Mouse (Mus musculus) intestine, postnatal 0 days (tissue): ENCODE measurements around the gene Phc1. TPM values are rescaled to one million over a fixed set of nuclear protein-coding genes. Genes with fewer than 3 reads are reported as not detected.

Source experiments
- ATAC-seq: fragments of 200-750 bp; cut with Nextera tagmentation; 2 replicates; pipeline ENCODE4 v1.8.0; 2017; ENCODE audit warnings: mild to moderate bottlenecking, moderate TSS enrichment, moderate library complexity
- H3K27ac ChIP-seq: fragments of 300-500 bp; sonication (generic); 2 replicates; pipeline ENCODE4 v1.5.1; 2014; ENCODE audit warnings: mild to moderate bottlenecking, low read depth, low read length, moderate library complexity
- H3K27me3 ChIP-seq: fragments of 300-500 bp; sonication (generic); replicated peaks from 2 replicates; pipeline ENCODE4 v1.6.1; 2014; ENCODE audit warnings: low read length, mixed read lengths; ENCODE audit not compliant: control insufficient read depth, insufficient read depth
- H3K36me3 ChIP-seq: fragments of 300-500 bp; sonication (generic); 2 replicates; pipeline ENCODE4 v1.6.1; 2014; ENCODE audit warnings: mild to moderate bottlenecking, moderate library complexity; ENCODE audit not compliant: control insufficient read depth, insufficient read depth
- H3K4me1 ChIP-seq: fragments of 300-500 bp; sonication (generic); replicated peaks from 2 replicates; pipeline ENCODE4 v1.6.1; 2014; ENCODE audit warnings: antibody characterized with exemption, low read length, mixed read lengths; ENCODE audit not compliant: control insufficient read depth, insufficient read depth
- H3K4me2 ChIP-seq: fragments of 300-500 bp; sonication (generic); replicated peaks from 2 replicates; pipeline ENCODE4 v1.6.1; 2014; ENCODE audit warnings: low read depth, mild to moderate bottlenecking, moderate library complexity
- H3K4me3 ChIP-seq: fragments of 300-500 bp; sonication (generic); 2 replicates; pipeline ENCODE4 v1.5.1; 2014; ENCODE audit warnings: low read depth, low read length
- H3K9ac ChIP-seq: fragments of 300-500 bp; sonication (generic); 2 replicates; pipeline ENCODE4 v1.6.1; 2014; ENCODE audit warnings: mild to moderate bottlenecking, low read depth, low read length
- H3K9me3 ChIP-seq: fragments of 300-500 bp; sonication (generic); 2 replicates; pipeline ENCODE4 v1.6.1; 2016; ENCODE audit warnings: mixed run types; ENCODE audit not compliant: control insufficient read depth
- CTCF ChIP-seq: sonication (generic); IDR thresholded peaks from 2 replicates; pipeline ENCODE4 v1.5.1; 2016; ENCODE audit warnings: low read depth, mild to moderate bottlenecking, control low read depth, antibody characterized with exemption, moderate library complexity
- WGBS: fragments of 180-500 bp; shearing (Covaris S2); extraction: QIAGEN DNeasy Blood & Tissue Kit; methylation state at CpG from one replicate; pipeline ENCODE4 v1.1.7; 2014; 5-methylcytosine and 5-hydroxymethylcytosine counted together
- polyA plus RNA-seq: library from polyadenylated mRNA; unstranded; fragments of >200 nt; fragmentation: Nextera tagmentation; extraction: Ambion mirVana; gene quantifications from 2 replicates; pipeline ENCODE4 v1.2.1, GENCODE M21; 2015

Phc1 gene
- polyA plus RNA-seq, 1 experiment from 2014 or later, result 3.5 TPM

GRCm38 (mm10) chr6:122298223-122298609 lies 42.1 kb downstream of the Phc1 start:
- Histone ChIP-seq H3K4me1 (no peaks in the 10 kb centered on the region), H3K27me3 (no peaks in the 10 kb centered on the region), H3K9me3 (no peaks in the 10 kb centered on the region), H3K4me2 (peak overlapping the region; percentile 67), H3K27ac (no peak overlapping the region), H3K4me3 (no peak overlapping the region), H3K36me3 (no peaks in the 10 kb centered on the region), H3K9ac (no peak overlapping the region)
- no peak for ATAC-seq
- 45% methylated on average over 4 of the region's 4 CpGs for WGBS
- TF ChIP-seq CTCF, result no peak

GRCm38 (mm10) chr6:122297279-122298222 lies 42.8 kb downstream of the Phc1 start:
- H3K36me3 ChIP-seq, result no peaks in the 10 kb centered on the region
- no peak overlapping the region for H3K27ac ChIP-seq
- ATAC-seq, result no peak
- no peaks in the 10 kb centered on the region for H3K4me1 ChIP-seq
- peak overlapping the region; percentile 48 for H3K4me3 ChIP-seq
- no peaks in the 10 kb centered on the region for H3K9me3 ChIP-seq
- H3K27me3 ChIP-seq, result no peaks in the 10 kb centered on the region
- H3K4me2 ChIP-seq, result peak overlapping the region; percentile 67
- H3K9ac ChIP-seq, result 0 out of 2 replicates have a peak overlapping the region, but pooled peaks have one; percentile 31
- TF ChIP-seq CTCF, result peak; percentile 24; the same call in 1 of the 2 replicates
- 11% methylated on average over 25 of the region's 25 CpGs for WGBS

GRCm38 (mm10) chr6:122296918-122297278 lies 43.5 kb downstream of the Phc1 start:
- H3K27ac ChIP-seq, result no peak overlapping the region
- H3K4me3 ChIP-seq, result peak overlapping the region; percentile 48
- no peak for TF ChIP-seq CTCF
- no peaks in the 10 kb centered on the region for H3K36me3 ChIP-seq
- H3K9ac ChIP-seq, result no peak overlapping the region
- 30% methylated on average over 3 of the region's 3 CpGs for WGBS
- peak overlapping the region; percentile 67 for H3K4me2 ChIP-seq
- H3K4me1 ChIP-seq, result no peaks in the 10 kb centered on the region
- H3K27me3 ChIP-seq, result no peaks in the 10 kb centered on the region
- H3K9me3 ChIP-seq, result no peaks in the 10 kb centered on the region
- no peak for ATAC-seq

- H3K36me3 ChIP-seq, result no peaks in the 10 kb centered on the region
- no peak overlapping the region for H3K4me3 ChIP-seq
- no peaks in the 10 kb centered on the region for H3K4me1 ChIP-seq
- ATAC-seq, result no peak
- H3K4me2 ChIP-seq, result no peak overlapping the region
- H3K27me3 ChIP-seq, result no peaks in the 10 kb centered on the region
- 0 out of 2 replicates have a peak, but pooled peaks have one; percentile 17 for TF ChIP-seq CTCF
- no peaks in the 10 kb centered on the region for H3K9me3 ChIP-seq
- no peak overlapping the region for H3K27ac ChIP-seq
- WGBS, result 51% methylated on average over 9 of the region's 9 CpGs
- no peak overlapping the region for H3K9ac ChIP-seq
Observed at GRCm38 (mm10) chr6:122295242-122295641, 45.1 kb downstream of the Phc1 start.

GRCm38 (mm10) chr6:122294290-122294689 lies 46.1 kb downstream of the Phc1 start:
- Histone ChIP-seq H3K27ac (no peak overlapping the region), H3K4me3 (no peak overlapping the region), H3K9me3 (no peaks in the 10 kb centered on the region), H3K9ac (no peak overlapping the region), H3K4me1 (no peaks in the 10 kb centered on the region), H3K4me2 (no peak overlapping the region), H3K36me3 (no peaks in the 10 kb centered on the region), H3K27me3 (no peaks in the 10 kb centered on the region)
- TF ChIP-seq CTCF, result no peak
- ATAC-seq, result no peak
- 68% methylated on average over 3 of the region's 3 CpGs for WGBS

- Histone ChIP-seq H3K27ac (no peak overlapping the region), H3K9me3 (no peaks in the 10 kb centered on the region), H3K9ac (no peak overlapping the region), H3K27me3 (no peaks in the 10 kb centered on the region), H3K4me2 (no peak overlapping the region), H3K36me3 (no peaks in the 10 kb centered on the region), H3K4me1 (no peaks in the 10 kb centered on the region), H3K4me3 (no peak overlapping the region)
- 81% methylated on average over 9 of the region's 9 CpGs for WGBS
- no peak for TF ChIP-seq CTCF
- ATAC-seq, result no peak
Observed at GRCm38 (mm10) chr6:122293796-122294195, 46.6 kb downstream of the Phc1 start.
